35 mouse cellular contexts compared by ENCODE assay signal in genomic region chr3:30237493-30237892, GRCm38 (mm10).
"Had no signal": no experiment of that assay in that cellular context is flagged by ENCODE, and none has a peak within 500 bp of the region (broad histone marks: within the 10 kb centered on the region; RNA-seq: fewer than 3 reads in every experiment).

No protein-coding gene starts in this region.

- H3K36me3 ChIP-seq: heart, embryonic 10.5 days; heart, embryonic 12.5 days; heart, embryonic 15.5 days; hindbrain, embryonic 10.5 days; hindbrain, embryonic 12.5 days; hindbrain, embryonic 13.5 days; hindbrain, embryonic 15.5 days; intestine, embryonic 15.5 days had no signal

- H3K4me2 ChIP-seq: heart, embryonic 11.5 days; heart, embryonic 12.5 days; heart, embryonic 13.5 days; heart, embryonic 15.5 days; hindbrain, embryonic 12.5 days; hindbrain, embryonic 13.5 days; hindbrain, embryonic 14.5 days; hindbrain, embryonic 15.5 days; intestine, embryonic 15.5 days; kidney, embryonic 15.5 days had no signal

- H3K4me3 ChIP-seq: heart, embryonic 10.5 days; heart, embryonic 12.5 days; heart, embryonic 13.5 days; heart, embryonic 15.5 days; hindbrain, embryonic 10.5 days; hindbrain, embryonic 12.5 days; hindbrain, embryonic 13.5 days; hindbrain, embryonic 15.5 days; intestine, embryonic 15.5 days; kidney, embryonic 15.5 days; layer of hippocampus, adult 2 months had no signal

- DNase-seq: heart, postnatal 10 days; heart, postnatal 14 days; heart, postnatal 36 days; heart, postnatal 4 days; kidney, adult 11 months; kidney, adult 18-20 months; kidney, adult 2 months; kidney, adult 8-10 months; kidney, adult 9 months; kidney, postnatal 10 days; kidney, postnatal 14 days; kidney, postnatal 25 days; kidney, postnatal 36 days; kidney, postnatal 4 days; layer of hippocampus, adult 9-11 months; layer of hippocampus, postnatal 36 days had no signal

- H3K27me3 ChIP-seq: heart, embryonic 12.5 days; heart, embryonic 13.5 days; heart, embryonic 15.5 days; hindbrain, embryonic 12.5 days; hindbrain, embryonic 13.5 days; hindbrain, embryonic 15.5 days; intestine, embryonic 15.5 days; kidney, embryonic 15.5 days had no signal

- ATAC-seq: hindbrain, embryonic 16.5 days; hindbrain, postnatal 0 days; inflammation-experienced regulatory T-cells, adult 6 months; intestine, embryonic 15.5 days; intestine, embryonic 16.5 days; intestine, postnatal 0 days had no signal

- H3K27ac ChIP-seq: heart, embryonic 10.5 days; heart, embryonic 13.5 days; heart, embryonic 15.5 days; hindbrain, embryonic 10.5 days; hindbrain, embryonic 12.5 days; hindbrain, embryonic 13.5 days; hindbrain, embryonic 14.5 days; hindbrain, embryonic 15.5 days; hindbrain, postnatal 0 days; intestine, embryonic 15.5 days; kidney, embryonic 15.5 days; kidney, postnatal 0 days; layer of hippocampus, adult 2 months had no signal

- H3K4me1 ChIP-seq: heart, embryonic 10.5 days; heart, embryonic 12.5 days; heart, embryonic 13.5 days; heart, embryonic 15.5 days; hindbrain, embryonic 10.5 days; hindbrain, embryonic 12.5 days; hindbrain, embryonic 13.5 days; hindbrain, embryonic 15.5 days; intestine, embryonic 15.5 days had no signal

- H3K9ac ChIP-seq: heart, embryonic 12.5 days; heart, embryonic 13.5 days; heart, embryonic 15.5 days; hindbrain, embryonic 12.5 days; hindbrain, embryonic 13.5 days; hindbrain, embryonic 14.5 days; hindbrain, embryonic 15.5 days; intestine, embryonic 15.5 days; kidney, embryonic 15.5 days had no signal

- H3K9me3 ChIP-seq: heart, embryonic 10.5 days; heart, embryonic 12.5 days; heart, embryonic 13.5 days; heart, embryonic 15.5 days; hindbrain, embryonic 10.5 days; hindbrain, embryonic 12.5 days; hindbrain, embryonic 13.5 days; hindbrain, embryonic 15.5 days; intestine, embryonic 15.5 days; kidney, embryonic 15.5 days had no signal
